Mouse (Mus musculus) skeletal muscle tissue, adult 2 months (tissue): Measurements from ENCODE around the gene Lrfn4.

Experiments used
- DNase-seq: peaks from one replicate; pipeline ENCODE4 v3.0.0-alpha.2; 2012; ENCODE audit warnings: low read depth, low spot score

The Lrfn4 gene

DNA sequence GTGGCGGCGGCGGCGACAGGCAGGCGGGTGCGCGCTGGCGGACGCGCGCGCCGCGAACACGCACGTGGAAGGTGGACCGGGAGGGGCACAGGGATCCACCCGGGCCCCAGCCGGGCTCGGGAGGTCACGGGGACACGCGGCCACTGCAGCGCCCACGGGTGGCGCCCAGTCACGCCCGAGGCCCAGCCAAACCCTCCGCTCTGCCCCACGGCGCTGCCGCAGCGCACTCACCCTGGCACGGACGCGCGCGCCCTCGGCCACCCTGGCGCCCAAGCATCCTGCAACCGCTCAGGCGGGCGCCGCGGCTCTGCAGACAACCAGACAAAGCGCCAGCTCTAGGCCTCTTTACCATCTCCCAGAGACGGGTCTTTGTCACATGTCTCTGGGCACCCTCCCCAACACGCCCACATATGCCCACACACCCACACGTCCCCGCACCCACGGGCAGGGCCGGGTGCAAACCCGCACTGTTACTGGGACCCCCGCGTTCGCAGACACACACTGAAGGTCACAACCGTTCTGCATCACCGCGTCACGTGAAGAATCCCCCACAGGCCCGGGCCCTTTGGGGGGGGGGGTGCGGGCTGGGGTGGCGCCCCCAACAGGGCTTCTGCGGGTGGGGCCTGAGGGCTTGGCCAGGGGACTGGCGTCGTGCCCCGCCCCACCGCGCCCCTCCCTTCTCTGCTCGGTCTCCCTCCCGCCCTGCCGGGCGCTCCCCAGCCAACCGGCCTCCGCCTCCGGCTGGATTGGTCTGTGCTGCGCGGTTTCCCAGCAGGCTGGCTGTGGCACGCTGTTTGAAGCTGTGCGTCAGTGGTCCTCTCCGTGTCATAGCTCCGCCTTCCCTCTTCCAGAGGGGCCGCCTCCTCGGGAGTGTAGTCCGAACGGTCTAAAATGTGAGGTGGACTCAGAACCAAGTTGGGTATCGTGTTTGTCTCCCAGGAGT, at the start of gene Lrfn4:
Gene Lrfn4 (minus strand): TSS at position 517 of the 943 bp plus-strand sequence.
- DNase-seq, result peak; percentile 68

DNA sequence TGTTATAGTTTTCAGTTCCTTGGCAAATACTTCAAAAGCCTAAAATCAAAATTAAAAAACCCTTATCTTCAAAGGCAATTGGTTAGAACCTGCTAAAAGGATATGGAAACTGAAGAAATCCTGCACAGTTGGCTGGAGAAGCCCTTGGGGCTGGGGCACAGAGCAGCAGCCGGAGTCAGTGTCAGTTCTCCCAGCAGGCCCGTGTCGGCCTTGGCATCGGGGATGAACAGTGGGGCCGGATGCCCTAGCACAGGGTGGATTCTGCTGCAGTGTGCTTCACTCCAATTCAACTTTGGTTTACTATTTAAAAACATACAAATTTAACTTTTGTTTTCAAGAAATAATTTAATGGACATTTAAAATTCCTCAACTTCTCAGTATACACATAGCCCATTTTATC, 42.7 kb upstream of the Lrfn4 start:
- no peak for DNase-seq

DNA sequence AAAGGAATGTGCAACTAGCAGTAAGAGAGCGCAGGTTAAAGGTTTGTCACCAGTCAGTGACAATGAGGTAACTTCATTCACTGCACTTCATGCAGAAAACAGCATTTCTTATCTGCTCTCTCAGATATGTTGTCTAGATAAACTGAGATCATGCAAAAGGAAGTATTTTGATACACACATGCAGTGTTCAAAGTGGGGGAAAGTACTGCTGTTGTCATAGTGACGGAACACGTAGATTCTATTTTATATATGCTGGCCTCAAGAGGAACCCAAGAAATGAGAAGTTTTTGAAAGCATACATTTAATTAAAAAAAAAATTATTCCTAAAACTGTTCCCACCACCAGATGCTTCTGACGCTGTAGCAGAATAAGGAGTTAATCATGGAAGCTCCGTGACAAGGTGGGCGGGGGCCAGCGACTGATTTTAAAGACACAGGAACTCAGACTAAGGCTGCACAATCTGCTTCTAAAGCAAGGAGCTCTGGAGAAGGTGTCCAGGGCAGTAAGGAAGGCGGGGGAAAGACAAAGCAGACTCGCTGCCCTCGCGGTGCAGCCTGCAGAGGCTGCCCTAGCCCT, 31.5 kb upstream of the Lrfn4 start:
- DNase-seq, result no peak

DNA sequence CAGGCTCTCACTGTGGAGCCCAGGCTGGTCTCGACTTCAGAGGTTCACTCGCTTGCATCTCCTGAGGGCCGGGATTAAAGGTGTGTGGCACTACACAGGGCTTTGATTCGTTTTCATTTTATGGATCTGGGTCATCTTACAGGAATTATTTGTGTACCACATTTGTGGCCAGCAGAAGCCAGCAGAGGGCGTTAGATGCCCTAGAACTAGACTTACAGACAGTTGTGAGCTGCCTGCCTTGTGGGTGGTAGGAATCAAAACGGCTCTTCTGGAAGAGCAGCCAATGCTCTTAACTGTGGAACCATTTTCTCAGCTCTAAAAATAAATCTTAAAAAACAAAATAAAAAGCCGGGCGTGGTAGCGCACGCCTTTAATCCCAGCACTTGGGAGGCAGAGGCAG, 28.8 kb upstream of the Lrfn4 start:
- no peak for DNase-seq

DNA sequence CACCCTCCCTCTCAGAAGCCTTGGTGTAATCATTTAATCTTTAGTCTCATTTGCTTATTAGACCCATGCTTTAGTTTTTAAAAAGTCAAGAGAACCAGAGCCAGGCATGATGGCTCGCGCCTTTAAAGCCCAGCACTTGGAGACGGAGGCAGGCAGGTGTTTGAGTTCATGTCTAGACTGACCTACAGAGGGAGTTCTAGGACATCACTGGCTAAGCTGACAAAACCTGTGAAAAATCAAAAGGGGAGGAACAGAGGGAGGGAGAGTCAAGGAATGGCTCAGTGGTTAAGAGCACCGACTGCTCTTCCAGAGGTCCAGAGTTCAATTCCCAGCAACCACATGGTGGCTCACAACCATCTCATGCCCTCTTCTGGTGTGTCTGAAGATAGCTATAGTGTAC, 20.5 kb upstream of the Lrfn4 start:
- no peak for DNase-seq

DNA sequence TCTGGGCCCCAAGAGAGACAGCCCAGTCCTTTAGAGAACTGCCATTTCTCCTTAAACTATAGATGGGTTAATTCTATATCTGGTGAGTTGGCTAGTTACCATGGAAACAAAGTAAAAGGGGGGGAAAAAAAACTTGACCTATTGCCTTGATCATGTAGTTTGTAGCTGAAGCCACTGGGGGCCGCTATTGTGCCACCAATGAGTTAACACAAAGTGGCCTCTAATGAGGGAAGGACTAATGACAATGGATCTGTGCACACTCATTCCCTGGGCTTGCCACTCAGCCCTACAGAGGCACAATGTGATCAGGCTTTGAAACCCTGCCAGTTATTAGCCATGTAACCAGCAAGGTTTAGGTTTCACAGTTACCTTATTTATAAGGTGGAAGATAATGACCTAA, 13.4 kb upstream of the Lrfn4 start:
- no peak for DNase-seq

DNA sequence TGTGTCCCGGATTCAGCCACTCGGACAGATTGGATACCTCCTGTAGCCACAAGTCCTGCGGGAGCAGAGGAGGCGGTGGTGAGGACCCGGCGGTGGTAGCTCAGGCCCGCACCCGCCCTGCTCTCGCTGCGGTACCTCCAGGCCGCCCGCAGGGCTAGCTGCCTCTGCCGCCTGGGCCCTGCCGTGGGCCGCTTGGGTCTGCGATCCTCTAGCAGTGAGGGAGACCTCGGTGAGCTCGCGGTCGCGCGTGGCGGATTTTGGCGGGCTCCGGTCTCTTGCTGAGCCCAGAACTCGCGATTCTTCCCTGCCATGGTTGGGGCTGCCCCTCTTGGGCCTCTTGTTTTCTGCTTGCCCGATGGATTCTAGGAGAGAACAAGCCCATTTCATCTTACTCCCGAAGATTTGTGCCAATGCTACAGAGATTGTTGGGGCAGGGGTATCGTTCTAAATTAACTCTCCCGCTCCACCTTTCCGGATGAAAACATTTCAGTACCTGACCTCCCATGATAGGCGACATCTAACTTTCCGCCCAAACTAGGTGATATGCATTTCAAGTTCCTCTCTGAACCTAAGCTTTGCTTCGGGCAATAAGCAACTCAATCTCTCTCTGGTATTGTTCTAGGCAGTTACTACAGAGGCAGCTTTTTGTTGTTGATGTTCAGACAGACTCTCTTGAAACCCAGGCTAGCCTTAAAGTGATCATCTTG, 10.5 kb upstream of the Lrfn4 start:
- DNase-seq, result no peak

DNA sequence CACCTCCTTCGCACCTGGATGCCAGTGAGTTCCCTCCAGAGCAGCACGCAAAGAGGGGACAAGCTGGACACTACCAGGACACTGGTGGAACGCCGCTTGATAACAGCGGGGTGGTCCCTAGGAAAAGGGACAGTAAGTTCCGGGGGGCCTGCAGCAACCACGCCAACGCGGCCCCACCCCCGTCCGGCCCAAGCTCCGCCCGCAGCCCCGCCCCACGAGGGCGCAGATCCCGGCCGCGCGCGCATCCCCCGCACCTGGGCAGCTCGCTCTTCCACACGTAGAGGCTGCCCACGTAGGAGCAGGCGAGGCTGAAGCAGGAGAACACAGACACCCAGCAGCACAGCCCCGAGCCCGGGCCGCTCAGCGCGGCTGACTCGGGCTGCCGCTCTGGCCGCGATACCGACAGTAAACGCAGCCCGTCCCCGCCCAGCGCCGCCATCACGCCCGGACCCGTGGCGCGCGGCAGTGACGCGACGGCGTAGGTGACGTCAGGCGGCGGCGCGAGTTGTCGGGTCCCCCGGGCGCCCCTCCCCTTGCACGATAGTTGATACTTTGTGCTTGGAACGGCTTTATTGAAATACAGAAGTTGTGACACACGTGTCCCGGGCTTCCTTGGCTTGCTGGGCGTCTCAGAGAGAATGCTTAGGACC, 9.8 kb upstream of the Lrfn4 start, which contains the start of gene Rce1:
Gene Rce1 (minus strand): TSS at position 463 of the 650 bp plus-strand sequence.
- DNase-seq, result peak; percentile 74

DNA sequence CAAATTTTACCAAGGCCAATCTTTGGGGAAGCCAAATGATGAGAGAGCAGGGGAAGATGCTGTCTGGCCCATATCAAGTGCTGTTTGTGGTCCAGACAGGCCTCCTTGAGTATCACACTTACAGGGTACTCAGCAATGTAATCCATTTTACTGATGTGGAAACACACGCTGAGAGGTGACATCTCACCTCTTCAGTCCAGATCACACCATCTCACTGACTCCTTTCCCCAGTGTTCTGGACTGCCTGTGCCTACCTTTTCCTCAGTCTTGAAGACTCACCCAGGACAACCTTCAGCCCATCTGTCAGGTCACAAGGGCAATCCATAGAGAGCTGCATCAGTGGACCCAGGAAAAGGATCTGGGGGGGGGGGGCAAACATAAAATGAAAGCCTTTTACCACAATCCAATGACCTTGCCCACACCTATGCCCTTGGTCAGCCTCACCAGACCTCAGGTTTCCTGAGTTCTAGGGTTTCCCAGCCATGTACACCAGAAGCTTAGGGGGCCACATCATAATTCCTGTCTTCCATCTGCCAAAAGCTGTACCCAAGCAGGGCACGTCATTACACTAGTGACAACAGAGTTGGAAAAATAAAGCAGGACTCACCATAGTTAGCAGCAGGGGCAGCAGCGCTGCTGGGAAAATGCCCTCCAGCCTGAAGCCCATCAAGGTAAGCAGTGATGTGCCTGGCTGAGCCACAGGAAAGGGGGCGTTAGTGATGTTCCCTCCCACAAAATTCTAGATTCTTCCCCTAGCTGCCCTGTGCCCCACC, 9.1 kb upstream of the Lrfn4 start:
- DNase-seq, result no peak

DNA sequence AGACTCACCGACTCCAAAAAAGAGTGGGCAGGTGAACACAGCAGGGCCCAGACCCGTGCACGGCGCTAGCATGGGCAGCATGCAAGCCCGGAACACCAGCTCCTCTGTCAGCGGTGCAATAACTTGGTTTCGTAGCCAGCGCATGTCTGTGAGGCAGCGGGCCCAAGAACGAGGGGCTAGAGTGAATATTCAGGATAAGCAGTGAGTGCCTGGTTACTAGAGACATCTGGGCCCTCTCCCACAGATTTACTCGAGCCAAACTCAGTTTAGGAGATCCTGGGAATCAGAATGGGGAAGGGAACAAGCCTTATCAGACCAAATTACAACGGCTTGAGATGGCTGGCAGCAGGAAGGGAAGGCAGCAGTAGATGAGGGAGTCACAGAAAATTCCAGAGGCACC, 8.5 kb upstream of the Lrfn4 start:
- DNase-seq, result no peak

DNA sequence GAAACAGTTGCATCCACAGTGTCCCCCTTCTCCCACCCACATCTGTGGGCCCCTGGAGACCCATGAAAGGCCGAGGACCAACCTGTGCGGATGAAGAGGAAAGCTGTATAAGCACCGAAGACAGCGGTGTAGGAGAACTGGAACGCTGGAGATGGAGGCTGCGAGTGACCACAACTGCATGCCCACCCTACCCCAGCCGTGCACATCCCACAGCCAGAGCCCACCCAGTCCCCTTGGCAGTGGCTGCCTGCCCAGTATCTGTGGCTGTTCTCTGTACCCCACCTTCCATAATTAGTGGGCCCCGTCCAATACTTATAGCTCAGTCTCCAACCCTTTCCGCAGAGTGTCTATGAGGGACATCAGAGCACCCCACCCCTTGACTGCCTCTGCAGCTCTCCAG, 8.0 kb upstream of the Lrfn4 start:
- no peak for DNase-seq

DNA sequence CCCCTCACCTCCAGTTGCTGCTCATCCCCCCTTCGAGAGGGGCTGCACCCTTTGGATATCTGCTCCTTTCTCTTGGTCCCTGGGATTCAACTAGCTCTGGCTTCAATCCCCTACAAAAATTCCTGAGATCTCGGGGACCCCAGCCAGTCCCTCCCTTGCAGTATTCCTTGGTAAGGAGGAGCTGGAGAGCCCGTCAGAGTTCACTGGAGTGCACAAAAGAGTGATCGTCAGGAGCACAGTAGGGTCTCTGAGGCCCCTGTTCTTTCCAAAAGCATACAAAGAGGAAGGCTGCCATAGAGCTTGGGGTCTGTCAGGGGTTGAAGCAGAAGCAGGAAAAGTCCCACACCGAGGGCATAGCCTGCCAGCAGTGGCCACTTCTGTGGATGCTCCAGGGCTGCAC, 7.3 kb upstream of the Lrfn4 start:
- DNase-seq, result no peak

DNA sequence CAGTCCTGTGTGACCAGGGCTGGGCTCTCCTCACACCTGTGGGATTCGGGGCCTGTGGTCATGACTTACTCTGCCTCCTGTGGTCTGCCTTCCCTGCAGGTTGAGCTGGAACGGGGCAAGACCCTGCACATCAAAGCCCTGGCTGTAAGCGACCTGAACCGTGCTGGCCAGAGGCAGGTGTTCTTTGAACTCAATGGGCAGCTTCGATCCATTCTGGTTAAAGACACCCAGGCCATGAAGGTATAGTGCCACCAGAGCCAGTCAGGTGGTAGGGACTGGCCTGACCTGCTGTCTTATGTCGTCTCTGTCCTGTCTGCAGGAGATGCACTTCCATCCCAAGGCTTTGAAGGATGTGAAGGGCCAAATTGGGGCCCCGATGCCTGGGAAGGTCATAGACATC, 5.3 kb upstream of the Lrfn4 start:
- DNase-seq, result no peak

DNA sequence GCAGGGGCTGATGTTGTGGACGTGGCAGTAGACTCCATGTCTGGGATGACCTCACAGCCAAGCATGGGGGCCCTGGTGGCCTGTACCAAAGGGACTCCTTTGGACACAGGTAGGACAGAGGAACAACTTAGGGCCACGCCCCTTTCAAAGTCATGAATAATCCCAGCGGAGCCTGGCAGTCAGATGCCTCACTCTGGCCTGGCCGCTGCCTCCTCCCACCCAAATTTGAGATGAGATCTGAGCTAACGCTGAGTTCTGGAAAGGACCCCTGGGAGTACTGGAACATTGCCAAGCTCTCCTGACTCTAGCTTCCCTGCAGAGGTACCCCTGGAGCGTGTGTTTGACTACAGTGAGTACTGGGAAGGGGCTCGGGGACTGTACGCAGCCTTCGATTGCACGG, 4.0 kb upstream of the Lrfn4 start:
- no peak for DNase-seq

DNA sequence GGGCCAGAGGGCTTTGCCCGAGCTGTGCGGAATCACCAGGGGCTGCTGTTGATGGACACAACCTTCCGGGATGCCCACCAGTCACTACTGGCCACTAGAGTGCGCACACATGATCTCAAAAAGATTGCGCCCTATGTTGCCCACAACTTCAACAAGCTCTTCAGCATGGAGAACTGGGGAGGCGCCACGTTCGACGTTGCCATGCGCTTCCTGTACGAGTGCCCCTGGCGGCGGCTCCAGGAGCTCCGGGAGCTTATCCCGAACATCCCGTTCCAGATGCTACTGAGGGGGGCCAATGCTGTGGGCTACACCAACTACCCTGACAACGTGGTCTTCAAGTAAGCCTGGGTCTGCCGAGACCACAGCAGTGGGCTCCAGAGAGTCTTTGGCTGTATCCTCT, 2.7 kb upstream of the Lrfn4 start:
- DNase-seq, result no peak

DNA sequence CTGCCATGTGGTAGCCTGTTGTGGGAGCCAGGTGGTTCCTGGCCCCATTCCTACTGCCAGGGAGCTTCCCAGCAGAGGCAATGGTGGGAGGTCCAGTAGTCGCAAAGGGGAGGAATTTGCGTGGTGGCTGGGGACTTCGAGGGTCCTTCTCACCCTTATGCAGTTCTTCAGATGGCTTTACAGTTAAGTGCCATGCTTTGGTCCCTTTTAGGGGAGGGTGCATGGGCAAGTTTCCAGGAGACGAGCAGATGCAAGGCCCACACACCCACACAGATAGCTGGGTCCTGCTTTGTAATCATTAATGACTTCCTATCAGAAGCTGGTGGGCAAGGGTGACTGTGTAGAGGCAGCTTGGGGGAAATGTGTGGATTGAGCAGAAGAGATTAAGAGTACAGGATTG, 1.1 kb upstream of the Lrfn4 start:
- DNase-seq, result no peak

DNA sequence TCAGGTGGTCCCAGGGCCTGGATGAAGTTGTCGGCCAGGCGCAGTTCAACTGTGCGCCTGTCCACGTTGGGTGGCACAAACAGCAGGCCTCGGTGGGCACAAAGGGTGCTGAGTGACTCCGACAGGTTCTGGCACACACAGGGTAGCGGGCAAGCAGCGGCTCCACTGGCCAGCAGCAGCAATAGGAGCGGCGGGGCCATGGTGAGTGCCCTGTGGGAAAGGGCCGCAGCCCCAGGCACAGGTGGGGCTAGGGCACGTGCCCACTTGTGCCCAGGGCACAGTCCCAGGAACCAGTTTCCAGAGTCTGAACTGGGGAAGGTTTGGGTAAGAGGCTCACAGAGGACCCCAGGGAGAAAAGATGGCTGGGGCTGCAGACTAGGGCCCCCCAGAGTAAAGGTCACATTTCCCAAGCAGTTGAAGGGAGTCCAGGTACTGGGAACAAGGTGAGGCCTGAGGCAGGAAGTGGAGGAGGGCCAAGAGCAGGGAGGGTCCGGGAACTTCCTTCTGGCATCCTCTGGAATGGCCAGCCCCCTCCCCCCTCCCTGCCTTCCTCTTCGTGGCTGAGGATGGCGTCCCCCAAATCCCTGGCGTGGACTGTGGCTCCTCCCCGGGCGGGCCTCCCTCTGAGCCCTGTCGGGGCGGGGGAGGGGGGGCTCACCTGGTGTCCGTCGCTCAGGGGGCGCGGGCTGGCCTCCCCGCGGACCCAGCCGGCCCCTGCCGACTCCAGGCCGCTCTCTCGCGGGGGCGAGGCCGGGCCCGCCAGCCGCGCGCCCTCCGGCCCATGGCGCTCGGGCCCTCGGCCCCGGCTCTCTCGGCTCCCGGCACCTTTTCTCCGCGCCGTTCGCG, 939 bp downstream of the Lrfn4 start:
- DNase-seq, result no peak

DNA sequence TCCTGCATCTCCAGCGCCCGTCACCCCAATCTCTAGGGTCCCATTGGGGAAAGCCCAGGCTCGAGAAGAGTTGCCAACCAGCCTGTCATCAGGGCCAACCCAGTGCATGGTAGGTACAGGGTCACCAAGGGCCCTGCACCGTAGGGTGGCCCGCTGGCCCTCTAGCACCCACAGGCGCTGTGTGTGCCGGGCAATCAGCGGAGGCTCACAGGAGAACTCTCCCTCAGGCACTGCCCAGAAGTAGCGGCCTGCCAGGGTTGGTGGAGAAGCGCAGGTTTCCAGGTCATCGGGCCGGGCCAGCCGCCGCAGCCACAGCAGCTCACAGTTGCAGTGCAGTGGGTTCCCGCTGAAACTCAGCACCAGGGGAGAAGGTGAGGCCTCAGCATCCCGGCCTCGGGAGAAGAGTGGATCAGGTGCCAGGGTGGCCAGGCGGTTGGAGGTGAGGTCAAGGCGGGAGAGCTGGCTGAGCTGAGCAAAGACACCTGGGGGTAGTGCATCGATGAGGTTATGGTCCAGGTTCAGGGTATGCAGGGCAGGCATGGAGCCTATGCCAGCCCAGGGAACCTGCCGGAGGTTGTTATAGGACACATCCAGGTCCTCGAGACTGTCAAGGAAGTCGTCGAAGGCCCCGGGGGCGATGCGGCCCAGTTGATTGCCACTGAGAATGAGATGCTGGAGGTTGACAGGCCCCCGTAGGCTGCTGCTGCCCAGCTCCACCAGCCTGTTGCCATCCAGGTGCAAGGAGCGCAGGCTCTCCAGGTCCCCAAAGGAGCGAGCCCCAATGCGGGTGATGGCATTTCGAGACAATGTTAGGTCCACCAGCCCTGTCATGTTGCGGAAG, 1.8 kb downstream of the Lrfn4 start:
- DNase-seq, result no peak

DNA sequence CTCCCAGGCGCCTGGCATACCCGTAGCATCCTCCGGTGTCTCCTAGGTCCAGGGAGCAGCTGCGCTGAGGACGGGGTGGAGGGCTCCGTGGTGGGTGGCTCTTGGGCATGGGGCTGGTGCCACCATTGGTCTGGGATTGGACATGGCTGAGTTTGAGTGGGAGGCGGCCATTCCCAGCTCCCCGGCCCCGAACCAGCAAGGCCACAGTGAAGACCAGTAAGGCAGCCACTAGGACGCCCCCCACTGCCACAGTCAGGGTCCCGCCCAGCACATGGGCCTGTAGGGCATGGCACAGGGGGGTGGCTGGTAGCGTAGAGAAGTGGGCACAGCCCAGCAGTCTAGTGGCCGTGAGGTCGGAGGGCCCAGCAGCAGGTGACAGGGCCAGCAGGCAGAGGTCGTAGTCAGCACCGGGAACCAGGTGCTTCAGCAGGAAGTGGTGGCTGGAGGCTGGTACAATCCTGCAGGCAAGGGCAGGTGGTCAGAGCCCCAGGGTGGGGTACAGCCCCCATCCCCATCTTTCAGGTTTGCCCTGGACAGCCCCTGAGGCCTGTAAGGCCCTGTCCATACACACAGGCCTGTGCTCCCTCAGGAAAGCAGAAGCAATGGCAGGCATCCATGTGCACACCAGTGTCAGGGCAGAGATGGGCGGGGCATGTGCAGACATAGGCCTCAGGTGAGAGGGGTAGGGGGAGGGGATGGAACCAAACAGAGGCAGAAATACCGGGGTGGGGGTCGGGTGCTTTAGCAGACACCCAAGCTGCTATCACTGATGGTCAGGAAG, 3.1 kb downstream of the Lrfn4 start:
- no peak for DNase-seq
